Mouse (Mus musculus) testis, adult 2 months (tissue): ENCODE measurements around the gene Jtb. TPM values are rescaled to one million over a fixed set of nuclear protein-coding genes. Genes with fewer than 3 reads are reported as not detected.

ENCODE experiments used
- H3K27ac ChIP-seq: fragments of 200-500 bp; 2 replicates; pipeline ENCODE4 v1.5.1; 2012; ENCODE audit warnings: low read depth, low read length; ENCODE audit not compliant: control insufficient read depth, insufficient read depth
- H3K27me3 ChIP-seq: fragments of 200-500 bp; 2 replicates; pipeline ENCODE4 v1.6.1; 2012; ENCODE audit warnings: mild to moderate bottlenecking, low read length, moderate library complexity; ENCODE audit not compliant: control insufficient read depth, insufficient read depth
- H3K36me3 ChIP-seq: fragments of 200-500 bp; 2 replicates; pipeline ENCODE4 v1.6.1; 2012; ENCODE audit warnings: mild to moderate bottlenecking, low read length; ENCODE audit not compliant: control insufficient read depth, insufficient read depth
- H3K4me1 ChIP-seq: fragments of 200-500 bp; 2 replicates; pipeline ENCODE4 v1.6.1; 2012; ENCODE audit warnings: low read length; ENCODE audit not compliant: control insufficient read depth, insufficient read depth
- H3K4me3 ChIP-seq: fragments of 200-500 bp; 2 replicates; pipeline ENCODE4 v1.5.1; 2012; ENCODE audit warnings: low read depth, mild to moderate bottlenecking, low read length, moderate library complexity, mixed read lengths; ENCODE audit not compliant: control insufficient read depth
- CTCF ChIP-seq: fragments of 200-500 bp; IDR thresholded peaks from 2 replicates; pipeline ENCODE4 v1.5.1; 2012; ENCODE audit warnings: low read depth, mild to moderate bottlenecking, inconsistent platforms, low read length, moderate library complexity; ENCODE audit not compliant: control insufficient read depth, insufficient read depth, insufficient replicate concordance
- POLR2A ChIP-seq: fragments of 200-500 bp; IDR thresholded peaks from 2 replicates; pipeline ENCODE4 v1.6.1; 2012; ENCODE audit warnings: low read depth, mild to moderate bottlenecking, inconsistent platforms, low read length, moderate library complexity; ENCODE audit not compliant: control insufficient read depth
- polyA plus RNA-seq: library from polyadenylated mRNA; depleted of rRNA; stranded (reverse); fragments of >200 nt; gene quantifications from 2 replicates; pipeline ENCODE4 v1.2.3, GENCODE M21; 2012; rRNA removed

The Jtb gene
- polyA plus RNA-seq, 1 experiment = 12.2 TPM

DNA sequence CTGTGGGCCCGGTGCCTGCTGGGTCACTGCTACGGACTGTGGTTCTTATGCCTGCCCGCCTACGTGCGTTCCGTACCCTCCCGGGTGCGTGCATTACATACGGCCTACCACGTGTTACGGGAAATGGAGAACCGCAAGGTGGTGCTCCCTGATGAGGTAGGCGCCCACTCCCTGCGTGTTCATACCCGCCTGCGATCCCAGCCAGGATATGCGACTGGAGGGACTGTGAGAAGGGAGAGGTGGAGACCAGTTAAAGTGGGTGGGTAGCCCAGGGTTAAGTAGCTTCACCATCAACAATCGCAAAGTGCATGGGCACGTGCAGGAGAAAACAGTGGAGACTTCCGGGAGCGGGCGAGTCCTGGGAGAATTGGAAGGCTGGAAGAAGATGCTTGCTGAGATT is 42.5 kb downstream of the Jtb start:
- H3K4me1 ChIP-seq = peaks cover 18% of the 10 kb centered on the region
- H3K36me3 ChIP-seq = no peaks in the 10 kb centered on the region
- H3K4me3 ChIP-seq = peak overlapping the region; percentile 68
- H3K27me3 ChIP-seq = no peaks in the 10 kb centered on the region
- TF ChIP-seq CTCF (no peak), POLR2A (no peak)
- no peak overlapping the region for H3K27ac ChIP-seq

DNA sequence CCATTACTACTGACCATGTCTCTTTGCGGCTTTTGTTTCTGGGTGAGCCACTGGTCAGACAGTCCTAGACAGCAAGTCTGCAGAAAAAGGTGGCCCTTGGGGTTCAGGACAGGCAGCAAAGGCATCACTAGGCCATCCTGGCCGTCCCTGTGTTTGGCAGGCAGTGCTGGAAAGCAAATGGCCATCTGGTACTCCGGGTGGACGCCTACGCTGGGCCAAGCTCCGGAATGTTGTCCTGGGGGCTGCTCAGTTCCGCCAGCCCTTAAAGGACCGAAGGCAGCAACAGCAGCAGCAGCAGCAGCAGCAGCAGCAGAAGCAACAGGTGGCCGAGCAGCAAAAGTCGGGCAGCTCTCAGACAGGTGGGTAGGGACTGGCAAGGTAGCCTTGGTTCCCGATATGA is 43.9 kb downstream of the Jtb start:
- Histone ChIP-seq H3K27ac (no peak overlapping the region), H3K4me3 (no peak overlapping the region), H3K36me3 (no peaks in the 10 kb centered on the region), H3K4me1 (peaks cover 16% of the 10 kb centered on the region), H3K27me3 (no peaks in the 10 kb centered on the region)
- TF ChIP-seq CTCF (no peak), POLR2A (no peak)

DNA sequence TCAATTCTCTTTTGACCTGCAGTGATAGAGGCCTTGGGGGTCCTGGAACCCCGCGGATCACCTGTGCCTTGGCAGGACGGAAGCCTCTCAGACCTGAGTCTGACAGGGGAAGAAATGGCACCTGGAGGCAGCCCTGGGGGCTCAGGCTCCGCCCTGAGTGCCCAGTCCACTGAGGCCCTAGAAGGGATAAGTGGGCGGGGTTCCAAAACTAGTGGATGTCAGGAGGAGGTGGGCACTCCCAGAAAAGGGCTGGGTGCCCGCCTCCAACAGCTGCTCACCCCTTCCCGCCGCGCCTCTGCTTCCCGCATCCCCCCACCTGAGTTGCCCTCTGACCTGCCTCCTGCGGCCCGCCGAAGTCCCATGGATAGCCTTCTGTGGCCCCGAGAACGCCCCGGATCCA is 45.5 kb downstream of the Jtb start:
- Histone ChIP-seq H3K36me3 (no peaks in the 10 kb centered on the region), H3K4me1 (peaks cover 15% of the 10 kb centered on the region), H3K27me3 (no peaks in the 10 kb centered on the region), H3K4me3 (no peak overlapping the region), H3K27ac (no peak overlapping the region)
- TF ChIP-seq POLR2A (no peak), CTCF (no peak)

DNA sequence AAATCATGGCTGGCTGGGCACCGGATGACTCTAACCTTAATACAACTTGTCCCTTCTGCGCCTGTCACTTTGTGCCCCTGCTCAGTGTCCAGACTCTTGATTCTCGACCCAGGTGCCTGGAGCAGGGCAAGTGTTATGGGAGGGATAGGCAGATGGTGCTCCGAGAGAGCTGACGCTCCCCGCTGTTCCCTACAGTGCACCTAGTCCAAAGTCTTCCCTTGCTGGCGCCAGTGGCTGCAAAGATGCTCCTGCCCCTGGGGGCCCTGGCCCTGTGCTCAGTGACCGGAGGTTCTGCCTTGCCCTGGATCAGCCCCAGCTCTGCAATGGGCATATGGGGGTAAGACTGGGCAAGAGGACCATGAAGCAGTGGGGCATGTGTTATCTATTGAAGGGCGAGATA is 46.4 kb downstream of the Jtb start:
- Histone ChIP-seq H3K4me1 (peaks cover 15% of the 10 kb centered on the region), H3K4me3 (no peak overlapping the region), H3K36me3 (no peaks in the 10 kb centered on the region), H3K27me3 (no peaks in the 10 kb centered on the region), H3K27ac (no peak overlapping the region)
- TF ChIP-seq CTCF = no peak
- TF ChIP-seq POLR2A = no peak

- H3K27ac ChIP-seq = no peak overlapping the region
- H3K4me1 ChIP-seq = peaks cover 15% of the 10 kb centered on the region
- TF ChIP-seq POLR2A = no peak
- no peak for TF ChIP-seq CTCF
- no peaks in the 10 kb centered on the region for H3K27me3 ChIP-seq
- no peak overlapping the region for H3K4me3 ChIP-seq
- H3K36me3 ChIP-seq = no peaks in the 10 kb centered on the region
Observed at GRCm38 (mm10) chr3:90278211-90278610, 46.8 kb downstream of the Jtb start.

DNA sequence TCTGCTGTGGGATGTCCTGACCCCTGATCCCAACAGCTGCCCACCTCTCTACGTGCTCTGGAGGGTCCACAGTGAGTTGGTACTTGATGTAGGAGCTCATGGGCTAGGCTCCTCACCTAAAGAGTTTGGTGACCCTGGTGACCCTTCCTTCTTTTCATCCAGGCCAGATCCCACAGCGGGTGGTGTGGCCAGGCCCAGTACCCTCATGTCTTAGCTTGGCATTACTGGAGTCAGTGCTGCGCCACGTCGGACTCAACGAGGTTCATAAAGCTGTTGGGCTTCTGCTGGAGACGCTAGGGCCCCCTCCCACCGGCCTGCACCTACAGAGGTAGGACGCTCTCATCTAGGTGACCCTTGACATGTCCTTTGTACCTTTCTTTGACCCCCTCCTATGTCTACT is 47.8 kb downstream of the Jtb start:
- Histone ChIP-seq H3K27ac (no peak overlapping the region), H3K36me3 (no peaks in the 10 kb centered on the region), H3K4me3 (no peak overlapping the region), H3K27me3 (no peaks in the 10 kb centered on the region), H3K4me1 (peaks cover 6% of the 10 kb centered on the region)
- TF ChIP-seq CTCF (no peak), POLR2A (no peak)

DNA sequence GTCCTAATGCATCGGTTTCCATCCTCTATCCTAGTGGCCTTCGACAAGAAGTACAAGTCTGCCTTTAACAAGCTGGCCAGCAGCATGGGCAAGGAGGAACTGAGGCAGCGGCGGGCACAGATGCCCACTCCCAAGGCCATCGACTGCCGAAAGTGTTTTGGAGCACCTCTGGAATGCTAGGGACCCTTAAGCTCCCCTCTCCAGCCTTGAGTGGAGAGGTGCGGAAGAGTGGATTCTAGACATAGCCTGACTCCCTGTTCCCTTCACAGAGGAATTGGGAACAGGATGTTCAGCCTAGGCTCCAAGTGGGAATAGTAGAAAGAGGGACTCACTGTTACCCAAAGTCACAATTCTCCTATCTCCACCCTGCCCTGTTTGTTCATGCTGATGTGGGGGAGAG is 48.3 kb downstream of the Jtb start:
- no peak for TF ChIP-seq POLR2A
- no peak for TF ChIP-seq CTCF
- H3K4me1 ChIP-seq = peaks cover 6% of the 10 kb centered on the region
- no peaks in the 10 kb centered on the region for H3K36me3 ChIP-seq
- no peak overlapping the region for H3K27ac ChIP-seq
- no peaks in the 10 kb centered on the region for H3K27me3 ChIP-seq
- H3K4me3 ChIP-seq = no peak overlapping the region

- peaks cover 3% of the 10 kb centered on the region for H3K4me1 ChIP-seq
- no peak overlapping the region for H3K27ac ChIP-seq
- no peak for TF ChIP-seq POLR2A
- H3K4me3 ChIP-seq = no peak overlapping the region
- H3K27me3 ChIP-seq = no peaks in the 10 kb centered on the region
- H3K36me3 ChIP-seq = no peaks in the 10 kb centered on the region
Observed at GRCm38 (mm10) chr3:90280708-90281107, 49.3 kb downstream of the Jtb start.

DNA sequence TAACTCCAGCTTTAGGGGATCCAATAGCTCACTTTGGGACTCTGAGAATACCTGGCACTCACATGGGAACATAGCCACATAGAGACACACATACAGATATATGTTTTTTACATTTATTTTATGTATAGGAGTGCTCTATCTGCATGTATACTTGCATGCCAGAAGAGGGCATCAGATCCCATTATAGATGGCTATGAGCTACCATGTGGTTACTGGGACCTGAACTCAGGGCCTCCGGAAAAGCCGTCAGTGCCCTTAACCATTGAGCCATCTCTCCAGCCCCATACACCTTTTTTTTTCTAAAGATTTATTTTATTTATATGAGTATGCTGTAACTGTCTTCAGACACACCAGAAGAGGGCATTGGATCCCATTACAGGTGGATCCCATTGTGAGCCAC is 52.8 kb downstream of the Jtb start:
- H3K4me3 ChIP-seq = no peak overlapping the region
- TF ChIP-seq CTCF (no peak), POLR2A (no peak)
- no peaks in the 10 kb centered on the region for H3K36me3 ChIP-seq
- no peaks in the 10 kb centered on the region for H3K4me1 ChIP-seq
- no peak overlapping the region for H3K27ac ChIP-seq
- no peaks in the 10 kb centered on the region for H3K27me3 ChIP-seq

Other genes with a start within 250 kb of the Jtb start
- gene Hax1, start 232.8 kb upstream of the Jtb start, polyA plus RNA-seq = 108 and 116 TPM in 2 replicates
- gene 4933434E20Rik, start 180.0 kb upstream of the Jtb start, polyA plus RNA-seq = 122 and 133 TPM in 2 replicates
- gene Ubap2l, start 179.0 kb upstream of the Jtb start, polyA plus RNA-seq = 200 and 234 TPM in 2 replicates
- gene Tpm3, start 158.9 kb upstream of the Jtb start, polyA plus RNA-seq = 59.5 and 61.4 TPM in 2 replicates
- 49.0 and 55.5 TPM in 2 replicates for gene Nup210l, start 127.5 kb upstream of the Jtb start, polyA plus RNA-seq
- gene Rps27, start 17.9 kb upstream of the Jtb start, polyA plus RNA-seq = 962 and 971 TPM in 2 replicates
- 5.6 and 5.9 TPM in 2 replicates for gene Rab13, start 17.9 kb upstream of the Jtb start, polyA plus RNA-seq
- gene Creb3l4, start 11.9 kb downstream of the Jtb start, polyA plus RNA-seq = 305 and 322 TPM in 2 replicates
- gene Slc39a1, start 16.6 kb downstream of the Jtb start, polyA plus RNA-seq = 22.5 and 27.4 TPM in 2 replicates
- gene Crtc2, start 22.6 kb downstream of the Jtb start, polyA plus RNA-seq = 25.1 and 33.7 TPM in 2 replicates
- 25.7 and 30.5 TPM in 2 replicates for gene Dennd4b, start 33.6 kb downstream of the Jtb start, polyA plus RNA-seq
- gene Gatad2b, start 61.6 kb downstream of the Jtb start, polyA plus RNA-seq = 26.2 and 34.5 TPM in 2 replicates
- 17.9 and 18.9 TPM in 2 replicates for gene Slc27a3, start 158.3 kb downstream of the Jtb start, polyA plus RNA-seq
- gene Ints3, start 202.0 kb downstream of the Jtb start, polyA plus RNA-seq = 18.3 and 19.1 TPM in 2 replicates
- 54.5 and 64.8 TPM in 2 replicates for gene Npr1, start 234.3 kb downstream of the Jtb start, polyA plus RNA-seq
- 30.8 and 33.2 TPM in 2 replicates for gene Ilf2, start 244.5 kb downstream of the Jtb start, polyA plus RNA-seq